Comparison of ENCODE assay signal across 8 mouse cellular contexts in genomic region chrX:4440381-4440780, GRCm38 (mm10).
DNase-seq lines count a peak whose midpoint lies in the region; TF ChIP-seq lines count a peak whose summit lies in the region.
"Not testable (repeated sequence)": the region's sequence is repeated elsewhere in the genome, so short reads cannot be mapped to it uniquely, and the experiment has no call there.

No protein-coding gene starts in this region.

- intact Hi-C loops in gastrocnemius, adult 2 months (cut with DNase I); gastrocnemius, postnatal 14 days (cut with DNase I; ENCODE audit: low total_unique reads): not testable (repeated sequence)

- not testable (repeated sequence) for H3K27ac ChIP-seq in gastrocnemius, adult 2 months

- DNase-seq in adrenal gland, postnatal 14 days: peak; percentile 3
- peak; percentile 7 for DNase-seq in gastrocnemius, adult 2 months
- DNase-seq in gastrocnemius, postnatal 14 days: peak; percentile 2
- DNase-seq in ovary, adult 18-20 months (ENCODE audit: low spot score): peak; percentile 1
- DNase-seq in ovary, postnatal 36 days (ENCODE audit: low spot score): peak; percentile 5
- peak; percentile 1 to 4 for DNase-seq in spleen, postnatal 14 days (ENCODE audit: low spot score in 2 of 2)
- peak; percentile 18 for DNase-seq in urinary bladder, adult 2 months (ENCODE audit: low spot score)
- DNase-seq in urinary bladder, postnatal 25 days (ENCODE audit: low spot score): peak; percentile 3

- not testable (repeated sequence) for H3K4me3 ChIP-seq in gastrocnemius, adult 2 months

- TF ChIP-seq CTCF in gastrocnemius, adult 2 months (IDR thresholded peaks at IDR 0.05): not testable (repeated sequence)
